Mouse (Mus musculus): Measurements from ENCODE around the gene Pttg1ip.

DNA sequence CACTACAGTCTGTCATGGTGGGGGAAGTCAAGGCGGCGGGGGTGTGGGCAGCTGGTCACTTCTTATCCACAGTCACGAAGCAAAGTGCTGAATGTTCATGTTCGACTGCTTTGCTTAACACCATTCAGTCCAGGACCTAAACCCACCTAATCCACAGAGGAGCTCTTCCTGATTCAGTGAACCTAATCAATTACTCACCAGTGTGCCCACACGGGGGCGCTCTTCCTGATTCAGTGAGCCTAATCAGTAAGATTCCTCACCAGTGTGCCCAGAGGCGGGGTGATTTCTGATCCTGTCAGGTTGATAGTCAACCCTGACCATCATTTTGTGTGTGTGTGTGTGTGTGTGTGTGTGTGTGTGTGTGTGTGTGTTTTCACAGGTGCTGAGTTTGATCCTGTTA lies 38.3 kb upstream of the Pttg1ip start:
- TF ChIP-seq CTCF (IDR thresholded peaks at IDR 0.05; ENCODE audit: control insufficient read depth, insufficient read depth, insufficient replicate concordance, low read depth, low read length) (peak; percentile 33; the same call in 1 of the 2 replicates), POLR2A (IDR thresholded peaks at IDR 0.05; ENCODE audit: control insufficient read depth, low read depth, low read length) (no peak)

All from testis, adult 2 months (tissue).